Mouse (Mus musculus) spleen, adult 18-20 months (tissue): ENCODE results near the gene Nfib.

Experiments
- DNase-seq, 2 experiments: peaks; one replicate each; pipeline ENCODE4 v3.0.0; 2022; ENCODE audit warnings: mixed read lengths in 2 of 2

The Nfib gene

DNA sequence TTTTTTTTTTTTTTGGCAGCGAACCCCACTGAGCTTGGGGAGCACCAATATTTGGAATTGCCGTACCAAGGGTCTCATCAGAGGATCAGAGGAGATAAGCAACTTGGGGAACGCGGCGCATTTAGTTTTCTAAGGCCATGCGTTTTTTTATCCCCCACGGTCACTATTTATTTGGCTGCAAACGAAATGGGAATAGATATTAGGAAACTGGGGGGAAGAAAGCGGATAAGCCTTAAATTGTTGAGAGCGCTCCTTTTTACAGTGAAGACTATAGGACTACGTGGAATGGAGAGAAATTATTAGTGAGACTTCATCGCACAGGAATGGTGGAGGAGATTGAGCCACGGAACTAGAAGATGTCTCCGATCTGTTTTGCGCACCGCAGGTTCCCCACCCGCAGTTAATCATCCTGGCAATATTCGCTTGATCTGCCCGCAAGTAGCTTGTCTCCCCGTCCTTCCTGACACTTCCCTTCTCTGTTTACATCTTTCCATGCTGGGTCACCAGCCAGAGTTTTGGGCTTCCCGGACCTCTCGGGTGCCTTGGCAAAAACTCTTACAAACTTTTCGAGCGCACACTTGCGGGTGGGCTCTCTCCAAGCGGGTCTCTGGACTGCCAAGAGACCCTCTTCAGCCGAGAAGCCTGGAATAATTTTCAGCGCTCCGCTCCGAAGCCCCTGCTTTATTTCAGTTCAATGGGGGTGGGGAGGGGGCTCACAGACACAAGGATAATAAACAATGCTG lies 167.3 kb downstream of the Nfib start:
- DNase-seq = no peak

GRCm38 (mm10) chr4:82537279-82537967 lies 168.1 kb downstream of the Nfib start:
- DNase-seq = no peak

DNA sequence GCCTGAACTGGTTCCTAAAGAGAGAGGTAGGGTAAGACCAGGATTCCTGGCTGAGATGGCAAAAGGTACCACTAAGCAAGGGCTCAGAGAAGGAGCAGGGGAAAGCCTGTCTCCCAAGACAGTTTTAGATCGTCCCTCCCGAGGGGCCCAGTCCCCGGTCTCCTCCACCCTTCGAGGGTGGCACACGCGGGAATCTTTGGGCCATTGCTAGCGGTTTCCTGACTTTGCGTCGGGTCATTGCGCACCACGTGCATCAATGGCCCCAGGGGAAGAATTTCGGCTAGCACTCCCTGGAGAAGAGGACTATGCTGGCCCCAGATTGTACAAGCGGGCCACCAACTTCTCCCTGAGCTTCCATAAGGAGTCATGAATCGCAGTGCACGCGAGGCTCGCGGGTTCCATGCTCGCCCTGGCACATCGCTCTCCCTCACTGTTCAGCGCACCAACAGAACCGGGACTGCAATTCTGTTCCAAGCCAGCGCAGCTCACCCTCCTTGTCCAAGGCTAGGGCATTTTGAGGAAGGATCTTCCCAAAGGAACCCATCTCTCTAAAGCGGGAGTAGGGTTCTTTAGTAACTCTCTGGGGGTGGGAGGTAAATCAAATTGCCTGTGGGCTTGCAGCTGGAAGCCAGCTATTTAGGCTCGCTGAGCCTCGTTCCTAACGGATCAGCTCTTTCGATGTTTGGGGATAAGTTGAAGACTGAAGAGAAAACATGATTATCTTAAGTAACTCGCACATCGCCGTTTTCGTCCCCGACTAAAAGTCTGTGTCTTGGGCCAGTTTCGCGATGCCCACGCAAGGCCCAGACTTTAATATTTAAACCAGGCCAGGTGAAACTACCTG lies 168.9 kb downstream of the Nfib start:
- no peak for DNase-seq

DNA sequence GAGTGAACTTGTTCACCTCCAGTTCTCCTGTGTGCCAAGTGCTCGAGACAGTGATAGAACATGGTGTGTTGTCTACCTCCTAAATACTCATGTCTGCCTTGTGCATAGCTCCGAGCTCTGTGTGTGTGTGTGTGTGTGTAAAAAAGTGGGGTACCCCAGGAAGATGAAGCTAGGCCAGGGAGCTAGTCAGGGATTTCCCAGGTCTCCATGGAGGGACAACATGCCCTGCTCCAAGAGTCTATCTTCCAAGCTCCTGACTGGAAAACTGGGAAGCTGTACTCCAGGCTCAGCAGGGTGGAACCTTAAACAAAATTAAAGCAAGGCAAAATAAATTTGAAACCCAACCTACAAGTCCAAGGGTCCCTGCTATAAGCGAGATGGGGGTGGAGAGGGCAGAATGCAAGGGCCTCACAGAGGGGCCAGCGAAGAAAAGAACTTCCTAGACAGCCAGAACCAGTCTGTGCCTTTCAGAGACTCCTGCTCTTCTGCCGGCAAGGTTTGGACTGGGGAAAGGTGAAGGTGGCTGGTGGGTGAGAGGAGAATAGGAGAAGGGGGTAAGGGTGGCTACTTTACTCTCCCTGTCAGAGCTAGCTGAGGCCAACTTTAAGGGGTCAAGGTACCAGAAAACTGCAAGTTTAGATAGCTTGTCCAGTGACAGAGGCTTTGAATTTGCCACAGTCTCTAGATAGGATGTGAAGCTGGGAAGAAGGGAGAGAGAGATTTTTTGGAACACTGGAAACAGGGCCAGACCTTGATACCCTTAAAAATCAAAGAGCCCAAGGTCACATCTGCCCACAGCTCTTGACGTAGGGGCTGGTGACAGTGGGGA lies 169.7 kb downstream of the Nfib start:
- DNase-seq = no peak

DNA sequence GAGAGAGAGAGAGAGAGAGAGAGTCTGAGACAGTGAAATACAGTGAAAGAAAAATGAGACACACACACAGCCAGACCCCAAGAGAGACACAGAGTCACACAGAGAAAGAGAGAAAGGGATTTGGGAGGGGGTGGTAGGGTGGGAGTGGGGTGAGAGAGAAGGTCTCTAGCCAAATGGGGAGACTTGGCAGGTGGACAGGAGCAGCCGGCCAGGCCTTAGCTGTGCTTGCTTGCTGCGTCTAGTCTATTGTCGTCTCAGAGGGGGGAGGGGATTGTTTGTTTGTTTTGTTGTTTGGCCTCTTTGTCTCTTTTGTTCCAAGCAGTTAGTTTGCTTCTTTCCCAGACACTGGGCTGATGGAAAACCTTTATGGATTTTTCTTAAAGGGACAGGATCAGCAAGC lies 172.3 kb downstream of the Nfib start:
- DNase-seq = no peak

DNA sequence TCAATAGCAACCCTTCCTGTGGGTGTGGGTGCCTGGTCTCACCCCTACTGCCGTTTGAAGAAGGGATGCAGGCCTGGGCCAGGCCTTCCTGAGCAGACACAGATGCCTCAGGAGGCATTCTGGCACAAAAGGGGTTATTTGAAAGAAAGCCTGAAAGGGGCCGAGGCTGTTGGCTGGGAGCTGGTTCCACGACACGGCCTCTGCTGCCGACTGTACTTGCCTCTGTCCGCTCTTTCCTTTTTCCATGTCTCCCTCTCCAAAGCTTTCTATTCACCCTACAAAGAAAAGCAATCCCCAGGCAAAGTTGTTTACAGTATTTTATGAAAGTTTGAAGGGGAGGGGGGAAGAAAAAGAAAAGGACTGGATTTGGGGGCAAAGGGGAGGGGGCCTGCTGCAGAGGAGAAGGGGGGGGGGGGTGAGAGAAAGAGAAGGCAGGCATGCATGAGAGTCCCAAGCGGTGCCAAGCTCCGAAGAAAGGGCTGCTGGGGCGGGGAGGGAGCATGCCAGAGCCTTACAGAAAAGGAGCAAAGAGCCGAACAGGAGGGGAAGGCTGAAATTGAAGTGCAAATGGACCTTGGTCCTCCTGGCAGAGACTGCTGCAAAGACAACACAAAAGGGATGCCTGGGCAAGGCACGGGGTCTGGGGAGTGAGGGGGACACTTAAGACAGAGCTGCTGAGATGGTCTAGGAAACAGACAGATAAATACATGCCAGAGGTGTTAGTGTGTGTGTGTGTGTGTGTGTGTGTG lies 172.9 kb downstream of the Nfib start:
- no peak for DNase-seq

- no peak for DNase-seq
These were observed 173.6 kb downstream of the Nfib start for GRCm38 (mm10) chr4:82531977-82532376.

- no peak for DNase-seq
These were observed 174.6 kb downstream of the Nfib start for GRCm38 (mm10) chr4:82530875-82531353.

DNA sequence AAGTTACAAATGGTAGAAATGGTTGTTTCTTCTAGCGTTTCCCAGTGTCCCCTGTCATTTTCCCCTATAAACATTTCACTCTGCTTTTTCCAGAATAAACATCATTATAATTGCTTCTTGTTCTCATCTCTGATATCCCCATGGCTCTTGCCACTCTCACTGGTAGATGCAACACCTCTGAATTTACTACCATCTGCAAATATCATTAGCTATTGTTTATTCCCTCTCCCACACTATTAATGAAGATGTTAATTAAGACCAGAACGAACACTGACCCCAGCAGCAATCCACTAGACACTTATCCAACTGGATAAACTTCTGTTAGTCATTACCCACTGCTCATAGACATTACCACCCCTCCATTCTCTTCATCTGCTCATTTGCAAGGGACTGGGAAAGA lies 176.6 kb downstream of the Nfib start:
- no peak for DNase-seq

- no peak for DNase-seq
These were observed 185.6 kb downstream of the Nfib start for GRCm38 (mm10) chr4:82519935-82520334.

- no peak for DNase-seq
These were observed 187.4 kb downstream of the Nfib start for GRCm38 (mm10) chr4:82518132-82518531.

GRCm38 (mm10) chr4:82517311-82517710 lies 188.2 kb downstream of the Nfib start:
- no peak for DNase-seq

DNA sequence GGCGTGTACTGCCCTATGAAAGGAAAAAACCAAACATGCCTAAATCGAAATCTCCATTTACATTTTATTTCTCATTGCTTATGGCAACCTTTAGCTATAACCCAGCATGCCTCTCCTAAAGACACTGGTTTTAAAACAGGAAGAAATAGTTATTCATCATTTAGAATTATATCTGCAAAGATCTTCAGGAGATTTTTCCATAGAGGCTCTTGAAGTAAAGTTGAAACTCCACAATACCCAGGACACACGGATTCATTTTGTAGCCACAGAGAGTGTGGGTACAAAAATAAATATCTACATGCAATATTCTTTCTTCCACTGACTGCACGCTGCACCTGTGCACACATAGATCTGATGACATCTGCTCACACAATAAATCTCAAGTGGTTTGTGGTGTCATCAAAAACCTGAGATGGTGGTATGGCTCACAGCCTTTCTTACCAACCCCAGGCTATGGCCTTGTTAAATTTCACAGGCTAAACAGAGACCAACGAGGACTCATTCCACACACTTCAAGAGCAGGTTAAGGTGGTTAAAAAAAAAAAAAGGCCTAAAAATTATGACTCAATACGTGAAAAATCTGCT lies 189.2 kb downstream of the Nfib start:
- DNase-seq = no peak

DNA sequence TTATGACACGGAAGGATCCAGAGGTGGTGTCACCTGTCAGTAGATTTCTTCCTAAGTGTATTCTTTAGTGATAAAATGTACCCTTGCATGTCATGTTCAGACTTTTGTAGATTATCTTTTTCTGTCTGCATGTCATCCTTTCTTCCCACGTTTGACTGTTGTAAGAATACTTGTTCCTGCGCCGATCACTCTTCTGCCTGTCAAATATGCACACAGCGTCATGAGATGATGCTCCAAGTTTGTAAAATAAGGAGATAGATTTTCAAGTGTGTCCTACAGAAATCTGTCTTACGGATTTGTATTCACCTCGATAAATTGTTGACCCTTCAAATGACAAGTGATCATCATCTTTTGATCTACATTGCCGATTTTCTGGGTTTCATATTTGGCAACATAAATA lies 190.6 kb downstream of the Nfib start:
- no peak for DNase-seq

GRCm38 (mm10) chr4:82514373-82514772 lies 191.2 kb downstream of the Nfib start:
- no peak for DNase-seq

- no peak for DNase-seq
These were observed 192.2 kb downstream of the Nfib start for GRCm38 (mm10) chr4:82513426-82513750.

DNA sequence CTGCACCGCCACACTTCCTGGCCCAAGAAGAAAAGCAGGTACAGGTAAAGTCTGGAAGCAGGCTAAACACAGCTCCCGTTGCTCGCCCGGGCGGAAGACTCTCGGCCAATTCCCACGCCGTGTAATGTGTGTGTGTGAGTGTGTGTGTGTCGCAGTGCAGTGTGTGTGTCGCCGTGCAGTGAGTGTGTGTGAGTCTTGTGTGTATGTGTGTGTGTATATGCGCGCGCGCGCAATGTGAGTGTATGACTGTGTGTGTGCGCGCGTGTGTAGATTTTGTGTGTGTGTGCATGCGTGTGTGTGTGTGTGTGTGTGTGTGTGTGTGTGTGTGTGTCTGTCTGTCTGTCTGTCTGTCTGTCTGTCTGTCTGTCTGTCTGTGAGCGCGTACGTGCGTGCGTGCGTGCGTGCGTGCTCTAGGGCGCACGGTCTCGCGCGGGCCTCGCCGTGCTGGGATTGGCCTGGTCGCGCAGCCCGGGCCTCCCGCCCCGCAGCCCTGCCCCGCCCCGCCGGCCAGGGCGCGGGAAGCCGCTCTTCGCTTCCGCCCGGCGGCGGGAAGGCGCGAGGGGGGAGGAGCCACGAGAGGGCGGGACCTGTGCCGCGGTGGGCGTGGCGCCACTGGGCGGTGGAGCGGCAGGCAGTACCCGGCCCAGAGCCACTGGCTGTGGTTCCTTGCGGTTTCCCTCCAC lies 192.7 kb downstream of the Nfib start:
- DNase-seq = peak; percentile 62 to 65

GRCm38 (mm10) chr4:82512335-82512734 lies 193.2 kb downstream of the Nfib start:
- DNase-seq = no peak

GRCm38 (mm10) chr4:82511524-82511923 lies 194.0 kb downstream of the Nfib start:
- no peak for DNase-seq

DNA sequence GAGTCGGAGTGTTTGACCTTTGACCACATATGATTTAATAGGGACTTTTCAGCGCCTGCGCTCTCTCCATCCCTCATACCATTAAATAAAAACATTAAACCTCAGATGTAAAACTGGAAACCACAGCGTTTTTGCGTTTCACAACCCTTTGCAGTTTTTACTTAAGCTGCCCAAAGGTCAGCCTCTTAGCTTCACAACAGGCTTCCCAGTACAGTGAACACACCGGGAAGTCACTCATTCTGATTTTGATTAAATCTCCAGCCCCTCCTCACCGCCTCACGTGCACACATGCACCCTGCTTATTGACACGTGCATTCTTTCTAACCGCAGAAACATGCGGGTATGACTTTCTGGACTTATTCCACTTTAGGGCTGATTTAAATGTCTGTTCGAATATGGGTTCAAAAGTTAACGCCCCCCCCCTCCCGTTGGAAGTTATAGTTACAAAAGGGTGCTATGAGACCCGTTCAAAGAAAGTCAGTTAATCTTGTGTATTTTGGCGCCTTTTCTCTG lies 194.5 kb downstream of the Nfib start:
- DNase-seq = no peak

DNA sequence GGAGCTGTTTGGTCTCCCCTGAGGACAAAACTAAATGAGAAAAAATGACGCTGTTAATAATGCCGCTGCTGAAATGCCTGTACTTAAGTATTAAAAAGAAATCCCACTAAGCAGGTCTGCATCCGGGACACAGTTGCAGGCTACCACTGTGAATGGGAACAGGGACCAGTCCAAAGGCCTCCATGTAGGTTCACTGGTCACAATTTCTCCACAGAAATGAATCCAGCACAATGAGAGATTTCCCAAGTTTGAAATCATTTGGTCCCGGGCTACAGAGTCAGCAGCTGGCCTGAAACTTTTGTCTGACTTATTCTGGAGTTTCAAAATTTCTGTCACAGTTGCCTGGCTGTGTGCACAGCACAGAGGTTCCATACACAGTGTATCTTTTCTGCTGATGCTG lies 195.8 kb downstream of the Nfib start:
- no peak for DNase-seq
